Mouse (Mus musculus): ENCODE measurements around the gene Pros1.

GRCm38 (mm10) chr16:62941763-62942162, 87.7 kb downstream of the Pros1 start:
- TF ChIP-seq CTCF (conservative IDR thresholded peaks at IDR 0.05; ENCODE audit: insufficient read depth, insufficient read length, low read depth, low read length) (no peak), POLR2A (IDR thresholded peaks at IDR 0.05; ENCODE audit: low read depth, low read length) (no peak)
